8 mouse cellular contexts compared by ENCODE assay signal in genomic region chr1:180812463-180813408, GRCm38 (mm10). TPM values are rescaled to one million over a fixed set of nuclear protein-coding genes. Genes with fewer than 3 reads are reported as not detected.
DNase-seq lines count a peak whose midpoint lies in the region; ATAC-seq lines count a peak whose summit lies in the region.

No protein-coding gene starts in this region.

- H3K4me3 ChIP-seq in intestine, embryonic 15.5 days (replicated peaks) = peak overlapping the region; percentile 96
- peak overlapping the region; percentile 98 for H3K4me3 ChIP-seq in megakaryocyte, embryonic 14.5 days (replicated peaks)

- under 1% methylated on average over 71 of the region's 71 CpGs for WGBS in intestine, embryonic 15.5 days

- H3K27me3 ChIP-seq in intestine, embryonic 15.5 days (replicated peaks) = no peaks in the 10 kb centered on the region
- no peaks in the 10 kb centered on the region for H3K27me3 ChIP-seq in megakaryocyte, embryonic 14.5 days (replicated peaks)

- ATAC-seq in intestine, embryonic 15.5 days = peak; percentile 52

- DNase-seq in adrenal gland, adult (ENCODE audit: inconsistent age in 2 of 2, low spot score in 1 of 2) = peak; percentile 71 to 92
- DNase-seq in embryo, embryonic 11 days = peak; percentile 76
- DNase-seq in gastrocnemius, postnatal 4 days (ENCODE audit: low spot score in 2 of 2) = peak; percentile 36 to 69
- DNase-seq in left cerebral cortex, postnatal 14 days (ENCODE audit: low spot score in 2 of 2) = peak; percentile 31 to 52
- DNase-seq in right cerebral cortex, postnatal 14 days = peak; percentile 55
- peak; percentile 59 to 64 for DNase-seq in urinary bladder, postnatal 4 days (ENCODE audit: low spot score in 2 of 2)

- peak overlapping the region; percentile 100 for H3K9ac ChIP-seq in intestine, embryonic 15.5 days

- no peaks in the 10 kb centered on the region for H3K9me3 ChIP-seq in intestine, embryonic 15.5 days
- H3K9me3 ChIP-seq in megakaryocyte, embryonic 14.5 days = no peaks in the 10 kb centered on the region

- peak overlapping the region; percentile 100 for H3K27ac ChIP-seq in intestine, embryonic 15.5 days

- H3K4me1 ChIP-seq in intestine, embryonic 15.5 days (replicated peaks) = peaks cover 5% of the 10 kb centered on the region
- peaks cover 41% of the 10 kb centered on the region for H3K4me1 ChIP-seq in megakaryocyte, embryonic 14.5 days

- intact Hi-C loops in left cerebral cortex, postnatal 14 days (cut with DNase I) = loop anchor here (1.0 kb wide), 1 partner anchor 38 kb away; no protein-coding TSS in a partner anchor

- H3K36me3 ChIP-seq in intestine, embryonic 15.5 days = peaks cover 10% of the 10 kb centered on the region; the same call in 1 of the 2 replicates
- peaks cover 45% of the 10 kb centered on the region for H3K36me3 ChIP-seq in megakaryocyte, embryonic 14.5 days (replicated peaks; ENCODE audit: low read length)

- peak overlapping the region; percentile 50 for H3K4me2 ChIP-seq in intestine, embryonic 15.5 days (replicated peaks)

RNA-seq across cellular contexts. Expression of gene H3f3a, which starts 1.0 kb away (rescaled TPM):
- 100 to 1,000 TPM; 776 to 797 TPM for total RNA-seq in gastrocnemius, postnatal 4 days (2021)
- 1,771 and 1,977 TPM in 2 replicates for polyA plus RNA-seq in intestine, embryonic 15.5 days (2015; fragmentation: Nextera tagmentation; extraction: Ambion mirVana)
- total RNA-seq in left cerebral cortex, postnatal 14 days (2021) = 100 to 1,000 TPM; 361 to 401 TPM
- 752 and 2,061 TPM in 2 replicates for polyA plus RNA-seq in megakaryocyte, embryonic 14.5 days (2012; ENCODE audit: insufficient read depth, low replicate concordance)

RNA-seq across cellular contexts. Expression of gene Sde2, which starts 38.2 kb away (rescaled TPM):
- total RNA-seq in gastrocnemius, postnatal 4 days (2021) = 10 to 100 TPM; 18.5 to 20.0 TPM
- polyA plus RNA-seq in intestine, embryonic 15.5 days (2015; fragmentation: Nextera tagmentation; extraction: Ambion mirVana) = 31.5 and 31.7 TPM in 2 replicates
- total RNA-seq in left cerebral cortex, postnatal 14 days (2021) = 10 to 100 TPM; 20.9 to 24.2 TPM
- polyA plus RNA-seq in megakaryocyte, embryonic 14.5 days (2012; ENCODE audit: insufficient read depth, low replicate concordance) = 8.2 and 18.2 TPM in 2 replicates

Comparison
In these comparisons a context has a peak if more than half of its experiments do, and no peak if none do; other contexts are left out.
1. Peak in every context shown above with its lines: DNase-seq, ATAC-seq, H3K4me3 ChIP-seq and H3K27ac ChIP-seq.